Mouse (Mus musculus): ENCODE measurements around the gene En1. TPM values are rescaled to one million over a fixed set of nuclear protein-coding genes. Genes with fewer than 3 reads are reported as not detected.

En1 gene
- total RNA-seq, 2 experiments from 2014 or later = 0.25 to 0.59 TPM

- no peak for DNase-seq (ENCODE audit: low spot score in 2 of 2)
These were observed 13.7 kb downstream of the En1 start for GRCm38 (mm10) chr1:120615927-120616326.

- DNase-seq (ENCODE audit: low spot score in 2 of 2) = no peak
These were observed 19.2 kb downstream of the En1 start for GRCm38 (mm10) chr1:120621383-120621782.

- no peak for DNase-seq (ENCODE audit: low spot score in 2 of 2)
These were observed 24.9 kb downstream of the En1 start for GRCm38 (mm10) chr1:120626930-120627621.

GRCm38 (mm10) chr1:120627622-120628001 lies 25.4 kb downstream of the En1 start:
- no peak for DNase-seq (ENCODE audit: low spot score in 2 of 2)

GRCm38 (mm10) chr1:120628821-120629220 lies 26.6 kb downstream of the En1 start:
- DNase-seq (ENCODE audit: low spot score in 2 of 2) = no peak

- no peak for DNase-seq (ENCODE audit: low spot score in 2 of 2)
These were observed 41.2 kb downstream of the En1 start for GRCm38 (mm10) chr1:120643380-120643779.

- DNase-seq (ENCODE audit: low spot score in 2 of 2) = no peak
These were observed 41.9 kb downstream of the En1 start for GRCm38 (mm10) chr1:120643848-120644711.

- no peak for DNase-seq (ENCODE audit: low spot score in 2 of 2)
These were observed 42.5 kb downstream of the En1 start for GRCm38 (mm10) chr1:120644755-120645154.

- no peak for DNase-seq (ENCODE audit: low spot score in 2 of 2)
These were observed 47.9 kb downstream of the En1 start for GRCm38 (mm10) chr1:120650068-120650467.

- DNase-seq (ENCODE audit: low spot score in 2 of 2) = no peak
These were observed 49.8 kb downstream of the En1 start for GRCm38 (mm10) chr1:120651997-120652396.

GRCm38 (mm10) chr1:120654950-120655396 lies 52.8 kb downstream of the En1 start:
- DNase-seq (ENCODE audit: low spot score in 2 of 2) = no peak

Other genes with a start within 250 kb of the En1 start
- gene Marco, start 97.4 kb upstream of the En1 start, total RNA-seq (2021) = 1 to 10 TPM; 3.2 to 4.4 TPM

Data from adrenal gland, postnatal 4 days (tissue).